Comparison of ENCODE assay signal across 7 mouse cellular contexts in the genomic region with DNA sequence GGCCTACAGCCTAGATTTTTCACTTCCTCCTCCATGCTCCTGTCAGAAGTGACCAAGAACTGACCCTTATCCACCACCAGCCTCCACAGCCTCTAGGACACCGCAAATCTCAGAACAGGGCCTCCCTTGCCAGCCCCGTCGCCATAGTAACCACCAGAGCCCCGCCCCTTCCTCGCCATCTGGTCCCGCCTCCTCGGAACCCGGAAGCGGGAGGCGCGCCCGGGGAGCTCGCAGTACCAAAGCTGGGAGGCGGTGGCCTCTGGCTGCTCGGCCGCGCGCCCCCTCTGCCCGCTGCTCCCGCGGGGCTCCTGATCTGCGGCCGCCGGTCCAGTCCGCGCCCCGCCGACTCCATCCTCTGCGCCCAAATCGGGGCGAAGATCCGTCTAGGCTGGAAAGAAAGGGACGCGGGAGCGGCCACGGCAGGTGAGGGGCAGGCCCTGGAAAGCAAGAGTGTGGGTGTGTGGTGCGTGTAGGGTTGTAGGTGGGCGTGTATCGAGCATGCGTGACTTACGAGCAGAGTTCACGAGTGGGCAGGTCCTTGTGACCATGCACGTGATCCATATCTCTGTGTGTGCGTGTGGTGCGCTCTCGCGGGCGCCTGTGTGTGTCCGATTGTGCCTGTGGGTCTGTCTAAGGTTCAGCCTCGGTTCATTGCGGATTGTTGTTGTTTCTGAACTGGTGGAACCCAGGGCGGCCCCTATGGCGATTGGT. TPM values are rescaled to one million over a fixed set of nuclear protein-coding genes. Genes with fewer than 3 reads are reported as not detected.
DNase-seq lines count a peak whose midpoint lies in the region; ATAC-seq lines count a peak whose summit lies in the region.

A gene (plus strand): TSS at position 216 of the 711 bp plus-strand sequence.

- peak within 1 kb of the TSS; percentile 47 for H3K4me2 ChIP-seq in embryonic facial prominence, embryonic 11.5 days (ENCODE audit: low read depth, low read length)
- H3K4me2 ChIP-seq in limb, embryonic 11.5 days (ENCODE audit: low read depth, severe bottlenecking) = peak within 1 kb of the TSS; percentile 53
- peak within 1 kb of the TSS; percentile 82 for H3K4me2 ChIP-seq in midbrain, embryonic 14.5 days (ENCODE audit: low read length)

- ATAC-seq in embryonic facial prominence, embryonic 11.5 days (replicated peaks; ENCODE audit: insufficient number of reproducible peaks, low FRiP score, low TSS enrichment, low read depth) = peak; percentile 95
- peak; percentile 92 for ATAC-seq in limb, embryonic 11.5 days (ENCODE audit: insufficient number of reproducible peaks, low FRiP score, low TSS enrichment, low read depth)
- peak; percentile 95 for ATAC-seq in midbrain, embryonic 14.5 days (ENCODE audit: low FRiP score, low TSS enrichment)

- peak within 1 kb of the TSS; percentile 84 for H3K4me3 ChIP-seq in embryonic facial prominence, embryonic 11.5 days (ENCODE audit: low read depth, low read length)
- peak within 1 kb of the TSS; percentile 86 for H3K4me3 ChIP-seq in limb, embryonic 11.5 days (ENCODE audit: low read depth, low read length)
- peak within 1 kb of the TSS; percentile 83 for H3K4me3 ChIP-seq in midbrain, embryonic 14.5 days (replicated peaks; ENCODE audit: low read depth, low read length)

- H3K4me1 ChIP-seq in embryonic facial prominence, embryonic 11.5 days (ENCODE audit: control insufficient read depth, insufficient read depth, low read length) = no peaks in the 10 kb centered on the region
- peaks cover 9% of the 10 kb centered on the region; the same call in 1 of the 2 replicates for H3K4me1 ChIP-seq in limb, embryonic 11.5 days (ENCODE audit: control insufficient read depth, insufficient read depth, low read length)
- peaks cover 25% of the 10 kb centered on the region for H3K4me1 ChIP-seq in midbrain, embryonic 14.5 days (ENCODE audit: control insufficient read depth, insufficient read depth, low read length)

- peak within 1 kb of the TSS; percentile 80 for H3K9ac ChIP-seq in embryonic facial prominence, embryonic 11.5 days (replicated peaks; ENCODE audit: low read length)
- H3K9ac ChIP-seq in limb, embryonic 11.5 days (ENCODE audit: low read length) = peak within 1 kb of the TSS; percentile 71
- peak within 1 kb of the TSS; percentile 80 for H3K9ac ChIP-seq in midbrain, embryonic 14.5 days (replicated peaks; ENCODE audit: low read length)

- under 1% methylated on average over 53 of the region's 53 CpGs for WGBS in embryonic facial prominence, embryonic 11.5 days
- WGBS in limb, embryonic 11.5 days = under 1% methylated on average over 53 of the region's 53 CpGs
- WGBS in midbrain, embryonic 14.5 days = under 1% methylated on average over 53 of the region's 53 CpGs

- H3K27me3 ChIP-seq in embryonic facial prominence, embryonic 11.5 days (ENCODE audit: control insufficient read depth, insufficient read depth, low read length) = no peaks in the 10 kb centered on the region
- no peaks in the 10 kb centered on the region for H3K27me3 ChIP-seq in limb, embryonic 11.5 days (ENCODE audit: control insufficient read depth, insufficient read depth, low read length)
- H3K27me3 ChIP-seq in midbrain, embryonic 14.5 days (ENCODE audit: control insufficient read depth, insufficient read depth, low read length) = no peaks in the 10 kb centered on the region

- H3K27ac ChIP-seq in embryonic facial prominence, embryonic 11.5 days (replicated peaks; ENCODE audit: low read depth, low read length) = peak within 1 kb of the TSS; percentile 64
- peak within 1 kb of the TSS; percentile 72 for H3K27ac ChIP-seq in limb, embryonic 11.5 days (replicated peaks; ENCODE audit: low read depth, low read length)
- peak within 1 kb of the TSS; percentile 91 for H3K27ac ChIP-seq in midbrain, embryonic 14.5 days (replicated peaks; ENCODE audit: low read depth, low read length)

- no peaks in the 10 kb centered on the region for H3K9me3 ChIP-seq in embryonic facial prominence, embryonic 11.5 days (replicated peaks; ENCODE audit: control insufficient read depth, low read length)
- H3K9me3 ChIP-seq in limb, embryonic 11.5 days (ENCODE audit: control insufficient read depth, low read length) = no peaks in the 10 kb centered on the region
- no peaks in the 10 kb centered on the region for H3K9me3 ChIP-seq in midbrain, embryonic 14.5 days (ENCODE audit: control insufficient read depth, low read length)

- peak; percentile 99 for DNase-seq in adrenal gland, postnatal 14 days
- DNase-seq in embryonic facial prominence, embryonic 11.5 days (ENCODE audit: low spot score) = peak; percentile 96
- peak; percentile 100 for DNase-seq in heart, adult 11 months
- peak; percentile 98 for DNase-seq in kidney, adult 18-20 months
- DNase-seq in limb, embryonic 11.5 days (ENCODE audit: low spot score) = peak; percentile 98
- peak; percentile 97 for DNase-seq in midbrain, embryonic 14.5 days
- peak; percentile 95 to 98 for DNase-seq in spleen, adult 18-20 months

- H3K36me3 ChIP-seq in embryonic facial prominence, embryonic 11.5 days (replicated peaks; ENCODE audit: control insufficient read depth, insufficient read depth, low read depth, low read length) = no peaks in the 10 kb centered on the region; the same call in 1 of the 2 replicates
- H3K36me3 ChIP-seq in limb, embryonic 11.5 days (ENCODE audit: control insufficient read depth, insufficient read depth, low read length) = no peaks in the 10 kb centered on the region
- H3K36me3 ChIP-seq in midbrain, embryonic 14.5 days (ENCODE audit: control insufficient read depth, insufficient read depth, low read length) = peaks cover 7% of the 10 kb centered on the region; the same call in 1 of the 2 replicates

RNA-seq across cellular contexts. Expression of the gene that starts here (rescaled TPM):
- 45.6 and 46.1 TPM in 2 replicates for total RNA-seq in adrenal gland, postnatal 14 days (2021)
- polyA plus RNA-seq in embryonic facial prominence, embryonic 11.5 days (2014; fragmentation: Nextera tagmentation; extraction: Ambion mirVana) = 143 and 157 TPM in 2 replicates
- 114 and 121 TPM in 2 replicates for polyA plus RNA-seq in limb, embryonic 11.5 days (2014; fragmentation: Nextera tagmentation; extraction: Ambion mirVana)
- 137 and 162 TPM in 2 replicates for polyA plus RNA-seq in midbrain, embryonic 14.5 days (2014; fragmentation: Nextera tagmentation; extraction: Ambion mirVana)

Comparison
In these comparisons a context has a peak if more than half of its experiments do, and no peak if none do; other contexts are left out.
1. Peak in every context shown above with its lines: DNase-seq, ATAC-seq, H3K4me3 ChIP-seq and H3K27ac ChIP-seq.